Mouse (Mus musculus) hindbrain, embryonic 11.5 days (tissue): ENCODE measurements around the gene Ndufv2. TPM values are rescaled to one million over a fixed set of nuclear protein-coding genes. Genes with fewer than 3 reads are reported as not detected.
"Not testable (repeated sequence)": the region's sequence is repeated elsewhere in the genome, so short reads cannot be mapped to it uniquely, and the experiment has no call there.

Experiments
- ATAC-seq: fragments of 200-750 bp; cut with Nextera tagmentation; 2 replicates; pipeline ENCODE4 v1.8.0; 2017; ENCODE audit warnings: mild to moderate bottlenecking, moderate TSS enrichment, moderate library complexity; ENCODE audit not compliant: low FRiP score
- DNase-seq: peaks from one replicate; pipeline ENCODE4 v3.0.0-alpha.2; 2015; ENCODE audit warnings: low spot score
- H3K27ac ChIP-seq: fragments of 300-500 bp; sonication (generic); 2 replicates; pipeline ENCODE4 v1.5.1; 2014; ENCODE audit warnings: mild to moderate bottlenecking, low read depth, low read length
- H3K27me3 ChIP-seq: fragments of 300-500 bp; sonication (generic); 2 replicates; pipeline ENCODE4 v1.6.1; 2014; ENCODE audit warnings: mild to moderate bottlenecking, low read length, moderate library complexity, mixed read lengths; ENCODE audit not compliant: control insufficient read depth, insufficient read depth
- H3K36me3 ChIP-seq: fragments of 300-500 bp; sonication (generic); 2 replicates; pipeline ENCODE4 v1.6.1; 2014; ENCODE audit warnings: mild to moderate bottlenecking, low read length, moderate library complexity, mixed read lengths; ENCODE audit not compliant: control insufficient read depth, insufficient read depth
- H3K4me1 ChIP-seq: fragments of 300-500 bp; sonication (generic); replicated peaks from 2 replicates; pipeline ENCODE4 v1.6.1; 2014; ENCODE audit warnings: low read length, mixed read lengths; ENCODE audit not compliant: control insufficient read depth, insufficient read depth
- H3K4me2 ChIP-seq: fragments of 300-500 bp; sonication (generic); replicated peaks from 2 replicates; pipeline ENCODE4 v1.6.1; 2014; ENCODE audit warnings: mild to moderate bottlenecking, low read depth, low read length
- H3K4me3 ChIP-seq: fragments of 300-500 bp; sonication (generic); 2 replicates; pipeline ENCODE4 v1.5.1; 2014; ENCODE audit warnings: low read depth, low read length
- H3K9ac ChIP-seq: fragments of 300-500 bp; sonication (generic); 2 replicates; pipeline ENCODE4 v1.6.1; 2014; ENCODE audit warnings: low read depth, low read length
- H3K9me3 ChIP-seq: fragments of 300-500 bp; sonication (generic); 2 replicates; pipeline ENCODE4 v1.6.1; 2016; ENCODE audit warnings: low read length; ENCODE audit not compliant: control insufficient read depth
- WGBS: fragments of 180-500 bp; shearing (Covaris S2); extraction: QIAGEN DNeasy Blood & Tissue Kit; methylation state at CpG from one replicate; pipeline ENCODE4 v1.1.7; 2014; 5-methylcytosine and 5-hydroxymethylcytosine counted together
- polyA plus RNA-seq: library from polyadenylated mRNA; unstranded; fragments of >200 nt; fragmentation: Nextera tagmentation; extraction: Ambion mirVana; gene quantifications from 2 replicates; pipeline ENCODE4 v1.2.1, GENCODE M21; 2014

Gene Ndufv2
- polyA plus RNA-seq, 1 experiment from 2014 or later, result 342 TPM

DNA sequence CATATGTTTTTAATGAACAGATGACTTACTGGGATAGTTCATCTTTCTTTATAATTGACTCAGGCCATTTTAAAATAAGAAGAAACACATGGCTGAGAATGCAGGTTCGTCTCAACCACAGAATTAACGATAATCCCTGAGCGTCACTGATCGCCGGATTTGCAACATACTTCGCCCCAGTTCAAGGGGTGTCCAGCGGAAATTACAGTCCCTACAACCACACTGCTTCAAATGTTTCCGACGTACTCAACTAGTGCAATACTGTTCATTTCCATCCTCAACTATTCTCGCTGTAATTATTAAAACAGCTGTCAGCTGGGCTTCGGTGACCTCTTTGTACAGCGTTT lies 25.6 kb downstream of the Ndufv2 start:
- Histone ChIP-seq H3K4me1 (no peaks in the 10 kb centered on the region), H3K36me3 (no peaks in the 10 kb centered on the region), H3K27me3 (no peaks in the 10 kb centered on the region), H3K4me3 (peak overlapping the region; percentile 87), H3K4me2 (peak overlapping the region; percentile 87), H3K27ac (peak overlapping the region; percentile 91), H3K9me3 (no peaks in the 10 kb centered on the region), H3K9ac (peak overlapping the region; percentile 74)
- WGBS, result 9% methylated on average over 12 of the region's 12 CpGs
- ATAC-seq (peak; percentile 0; the same call in 1 of the 2 replicates), DNase-seq (no peak)

DNA sequence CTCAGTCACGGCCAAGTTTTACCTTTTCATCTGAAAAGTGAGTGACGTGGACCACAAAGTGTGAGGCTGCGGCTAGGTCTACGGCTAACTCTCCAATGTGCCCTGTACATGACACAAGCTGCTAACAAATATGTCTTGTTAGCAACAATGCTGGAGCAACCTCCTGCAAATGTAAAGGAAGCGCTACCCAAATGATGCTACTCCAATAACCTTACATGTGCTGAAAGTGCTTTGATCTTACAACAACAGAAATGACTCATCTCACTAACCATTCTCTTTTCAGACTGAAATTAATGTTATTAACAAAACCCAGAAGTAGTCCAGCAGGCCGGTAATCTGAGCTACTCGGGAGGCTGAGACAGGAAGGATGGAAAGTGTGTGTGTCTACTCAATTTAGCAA lies 27.4 kb downstream of the Ndufv2 start:
- no peak for DNase-seq
- Histone ChIP-seq H3K9me3 (no peaks in the 10 kb centered on the region), H3K9ac (no peak overlapping the region), H3K27ac (no peak overlapping the region), H3K4me2 (no peak overlapping the region), H3K4me1 (no peaks in the 10 kb centered on the region), H3K4me3 (no peak overlapping the region), H3K36me3 (no peaks in the 10 kb centered on the region), H3K27me3 (no peaks in the 10 kb centered on the region)
- ATAC-seq, result no peak
- WGBS, result 89% methylated on average over 7 of the region's 7 CpGs

DNA sequence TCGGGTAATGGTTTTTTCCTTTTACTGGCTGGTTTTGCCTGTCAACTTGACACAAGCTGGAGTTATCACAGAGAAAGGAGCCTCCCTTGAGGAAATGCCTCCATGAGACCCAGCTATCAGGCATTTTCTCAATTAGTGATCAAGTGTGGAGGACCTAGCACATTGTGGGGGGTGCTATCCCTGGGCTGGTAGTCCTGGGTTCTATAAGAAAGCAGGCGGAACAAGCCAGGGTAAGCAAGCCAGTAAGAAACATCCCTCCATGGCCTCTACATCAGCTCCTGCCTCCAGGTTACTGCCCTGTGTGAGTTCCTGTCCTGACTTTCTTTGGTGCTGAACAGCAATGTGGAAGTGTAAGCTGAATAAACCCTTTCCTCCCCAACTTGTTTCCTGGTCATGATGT lies 32.3 kb downstream of the Ndufv2 start:
- H3K9me3 ChIP-seq, H3K4me1 ChIP-seq, H3K4me3 ChIP-seq, DNase-seq, H3K36me3 ChIP-seq, H3K27me3 ChIP-seq, H3K9ac ChIP-seq, H3K4me2 ChIP-seq, ATAC-seq, H3K27ac ChIP-seq: not testable (repeated sequence)
- 88% methylated on average over 2 of the region's 2 CpGs for WGBS

DNA sequence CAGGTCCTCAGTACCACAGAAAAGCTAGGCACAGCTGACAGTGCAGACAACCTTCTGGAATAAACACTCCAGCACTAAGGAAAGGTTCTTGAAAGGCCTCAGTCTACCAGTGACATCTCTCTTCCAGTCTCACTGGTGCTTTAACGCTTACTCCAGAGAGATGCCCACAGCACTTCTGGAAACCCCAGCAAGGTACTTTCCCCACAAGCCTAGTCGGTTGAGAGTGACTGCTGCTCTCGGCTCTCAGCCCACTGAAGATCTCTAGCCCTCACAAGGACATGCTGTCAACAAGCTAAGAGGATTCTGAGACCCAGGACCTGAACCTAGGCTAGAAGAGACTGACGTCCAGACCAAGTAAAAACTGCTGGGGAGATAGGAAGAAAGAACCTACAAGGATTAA lies 36.2 kb downstream of the Ndufv2 start:
- no peak overlapping the region for H3K4me2 ChIP-seq
- no peak overlapping the region for H3K4me3 ChIP-seq
- 90% methylated on average over 4 of the region's 4 CpGs for WGBS
- ATAC-seq, result no peak
- no peak overlapping the region for H3K9ac ChIP-seq
- no peak overlapping the region for H3K27ac ChIP-seq
- H3K9me3 ChIP-seq, result no peaks in the 10 kb centered on the region
- no peaks in the 10 kb centered on the region for H3K4me1 ChIP-seq
- H3K36me3 ChIP-seq, result no peaks in the 10 kb centered on the region
- no peaks in the 10 kb centered on the region for H3K27me3 ChIP-seq
- no peak for DNase-seq

DNA sequence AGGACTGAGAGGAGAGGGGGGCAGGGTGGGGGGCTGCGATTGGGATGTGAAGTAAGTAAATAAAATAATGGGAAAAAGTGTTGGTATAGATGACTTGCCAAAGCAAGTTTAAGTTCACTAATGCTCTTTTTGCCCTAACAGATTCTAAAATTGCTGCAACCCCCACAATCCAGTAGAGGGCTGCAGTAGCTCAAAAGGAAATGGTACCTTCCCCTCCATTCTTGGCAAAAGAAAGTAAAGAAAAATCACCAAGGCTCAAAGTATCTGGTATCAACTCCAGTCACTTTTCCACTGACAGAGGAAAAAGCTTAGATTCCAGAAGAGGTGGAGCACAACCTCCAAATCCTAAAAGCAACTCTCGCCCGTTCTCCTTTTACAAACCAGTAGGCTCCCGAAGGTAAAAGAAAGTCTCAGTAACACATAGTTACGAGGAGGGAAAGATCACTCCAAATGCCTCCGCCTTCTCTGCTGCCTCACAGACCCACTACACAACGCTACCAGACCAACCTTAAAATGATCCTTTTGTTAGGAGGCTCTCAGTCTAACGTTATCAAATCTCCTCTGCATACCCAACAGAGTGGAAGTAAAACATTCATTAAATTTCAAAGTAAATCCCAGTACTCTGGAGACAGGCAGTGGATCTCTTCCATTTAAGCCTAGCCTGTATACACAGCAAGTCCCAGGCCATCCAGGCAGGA lies 40.0 kb downstream of the Ndufv2 start:
- H3K9ac ChIP-seq, result no peak overlapping the region
- H3K36me3 ChIP-seq, result no peaks in the 10 kb centered on the region
- DNase-seq (no peak), ATAC-seq (no peak)
- no peak overlapping the region for H3K4me3 ChIP-seq
- WGBS, result 64% methylated on average over 8 of the region's 8 CpGs
- H3K4me1 ChIP-seq, result no peaks in the 10 kb centered on the region
- no peaks in the 10 kb centered on the region for H3K9me3 ChIP-seq
- no peak overlapping the region for H3K27ac ChIP-seq
- H3K4me2 ChIP-seq, result no peak overlapping the region
- no peaks in the 10 kb centered on the region for H3K27me3 ChIP-seq

DNA sequence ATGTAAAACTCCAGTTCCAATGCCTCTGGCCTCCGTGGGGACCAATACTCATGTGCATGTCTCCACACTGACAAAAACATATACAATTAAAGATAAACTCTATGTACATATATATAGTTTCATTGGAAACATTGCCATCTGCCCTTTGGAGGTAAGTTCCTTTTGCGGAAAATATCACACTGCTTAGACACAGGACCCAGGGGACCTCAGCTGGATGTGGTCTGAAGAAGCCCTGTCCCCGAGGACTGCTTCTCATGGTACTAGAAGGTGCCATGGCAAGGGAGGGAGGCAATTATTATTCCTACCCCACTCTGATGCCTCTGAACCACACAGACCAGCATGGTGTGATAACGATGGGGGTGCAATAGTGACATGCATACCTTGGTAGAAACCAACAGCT lies 43.2 kb downstream of the Ndufv2 start:
- ATAC-seq (no peak), DNase-seq (no peak)
- Histone ChIP-seq H3K36me3 (no peaks in the 10 kb centered on the region), H3K4me3 (no peak overlapping the region), H3K9ac (no peak overlapping the region), H3K27ac (no peak overlapping the region), H3K4me2 (no peak overlapping the region), H3K4me1 (no peaks in the 10 kb centered on the region), H3K27me3 (no peaks in the 10 kb centered on the region), H3K9me3 (no peaks in the 10 kb centered on the region)
- 97% methylated on average over 4 of the region's 4 CpGs for WGBS

DNA sequence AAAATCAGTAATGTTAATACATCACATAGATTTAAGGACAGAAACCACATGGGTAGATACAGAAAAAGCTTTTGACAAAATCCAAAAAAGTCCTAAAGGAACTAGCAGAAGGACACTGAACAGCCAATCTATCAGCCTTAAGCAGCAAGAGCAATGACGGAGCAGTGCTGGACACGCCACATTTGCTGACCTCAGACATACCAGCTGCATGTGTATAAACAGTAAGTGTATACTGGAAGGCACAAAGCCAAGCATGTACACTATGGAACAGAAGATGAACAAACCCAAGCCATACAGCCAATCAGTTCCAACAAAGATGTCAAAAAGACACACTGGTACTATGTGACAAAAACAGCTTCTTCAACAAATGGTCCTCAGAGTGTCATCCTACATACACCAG lies 44.2 kb downstream of the Ndufv2 start:
- Histone ChIP-seq H3K36me3 (no peaks in the 10 kb centered on the region), H3K9me3 (no peaks in the 10 kb centered on the region), H3K4me2 (no peak overlapping the region), H3K9ac (no peak overlapping the region), H3K27ac (no peak overlapping the region), H3K27me3 (no peaks in the 10 kb centered on the region), H3K4me3 (no peak overlapping the region), H3K4me1 (no peaks in the 10 kb centered on the region)
- ATAC-seq (no peak), DNase-seq (no peak)
- 81% methylated on average over 2 of the region's 2 CpGs for WGBS

DNA sequence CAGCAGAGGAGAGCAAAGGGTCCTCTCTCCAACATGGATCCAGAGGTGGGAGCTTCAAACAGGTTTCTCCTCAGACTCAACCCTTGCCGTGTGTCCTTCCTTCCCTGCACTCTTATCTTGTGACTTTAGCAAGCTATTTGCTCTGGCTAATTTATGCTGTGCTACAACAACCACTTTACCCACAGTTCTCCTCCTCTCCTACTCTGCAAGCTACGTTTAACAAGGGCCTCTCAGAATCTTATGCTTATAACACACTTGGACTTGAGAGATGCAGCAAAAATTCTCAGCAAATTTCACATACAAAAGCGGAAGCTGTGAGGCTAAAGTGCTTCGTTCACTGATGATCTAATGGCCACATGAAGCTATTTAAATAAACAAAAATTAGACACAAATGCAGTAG lies 48.0 kb downstream of the Ndufv2 start:
- no peaks in the 10 kb centered on the region for H3K4me1 ChIP-seq
- 79% methylated on average over 4 of the region's 4 CpGs for WGBS
- H3K4me3 ChIP-seq, result no peak overlapping the region
- H3K27ac ChIP-seq, result no peak overlapping the region
- H3K9ac ChIP-seq, result no peak overlapping the region
- no peak for DNase-seq
- no peak for ATAC-seq
- no peak overlapping the region for H3K4me2 ChIP-seq
- no peaks in the 10 kb centered on the region for H3K27me3 ChIP-seq
- no peaks in the 10 kb centered on the region for H3K36me3 ChIP-seq
- H3K9me3 ChIP-seq, result no peaks in the 10 kb centered on the region

DNA sequence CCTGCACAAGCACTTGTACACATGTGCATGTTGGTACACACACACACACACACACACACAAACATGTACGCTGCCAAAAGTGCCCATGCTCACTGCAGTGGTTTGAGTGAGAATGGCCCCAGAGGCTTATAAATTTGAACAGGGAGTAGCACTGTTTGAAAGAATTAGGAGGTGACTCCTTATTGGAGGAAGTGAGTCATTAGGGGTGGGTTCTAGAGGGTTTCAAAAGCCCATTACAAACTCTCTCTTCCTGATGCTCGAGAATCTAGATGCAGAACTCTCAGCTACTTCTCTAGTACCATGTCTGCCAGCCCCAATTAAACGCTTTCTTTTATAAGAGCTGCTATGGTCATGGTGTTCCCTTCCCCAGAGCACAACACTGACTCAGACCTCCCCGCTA lies 52.6 kb downstream of the Ndufv2 start:
- ATAC-seq, result no peak
- H3K27me3 ChIP-seq, result no peaks in the 10 kb centered on the region

More for the DNA sequence above, 52.6 kb downstream of the Ndufv2 start:
- Histone ChIP-seq H3K4me1 (no peaks in the 10 kb centered on the region), H3K9me3 (no peaks in the 10 kb centered on the region), H3K27ac (no peak overlapping the region), H3K4me2 (no peak overlapping the region), H3K4me3 (no peak overlapping the region), H3K36me3 (no peaks in the 10 kb centered on the region), H3K9ac (no peak overlapping the region)
- DNase-seq, result no peak
- 86% methylated on average over 4 of the region's 4 CpGs for WGBS
